Mouse (Mus musculus) yolk sac, embryonic 10.5 days (tissue): Measurements from ENCODE around the gene Olfr1366.
"Not testable (repeated sequence)": the region's sequence is repeated elsewhere in the genome, so short reads cannot be mapped to it uniquely, and the experiment has no call there.

ENCODE experiments used
- DNase-seq: peaks from one replicate; pipeline ENCODE4 v3.0.0-alpha.2; 2017; ENCODE audit warnings: low spot score

Olfr1366 gene

GRCm38 (mm10) chr13:21542708-21543107, at the start of gene Olfr1366:
Gene Olfr1366 (minus strand): TSS chr13:21542808.
- DNase-seq = no peak

DNA sequence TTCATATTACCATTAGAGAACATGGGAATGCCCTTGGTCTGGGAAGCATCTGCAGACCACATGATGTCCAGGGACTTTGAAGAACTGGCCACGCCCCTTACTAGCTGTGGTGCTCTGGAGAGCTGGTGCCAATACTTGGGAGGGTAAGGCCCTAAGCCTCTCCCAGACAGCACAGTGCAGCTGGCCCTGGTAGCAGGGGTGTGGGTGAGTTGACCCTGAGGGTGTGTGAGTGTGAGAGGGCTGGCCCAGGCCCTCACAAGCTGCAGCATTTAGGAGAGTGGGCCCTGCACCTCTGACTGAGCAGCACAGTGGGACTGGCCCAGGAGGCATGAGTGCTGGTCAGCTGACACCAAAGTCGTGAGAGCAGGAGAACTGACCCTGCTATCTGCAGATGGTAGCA, 49.0 kb upstream of the Olfr1366 start:
- DNase-seq = no peak

GRCm38 (mm10) chr13:21581659-21582058, 39.1 kb upstream of the Olfr1366 start, which contains the start of gene Olfr1364:
Gene Olfr1364 (minus strand): TSS chr13:21581759.
- DNase-seq = no peak

DNA sequence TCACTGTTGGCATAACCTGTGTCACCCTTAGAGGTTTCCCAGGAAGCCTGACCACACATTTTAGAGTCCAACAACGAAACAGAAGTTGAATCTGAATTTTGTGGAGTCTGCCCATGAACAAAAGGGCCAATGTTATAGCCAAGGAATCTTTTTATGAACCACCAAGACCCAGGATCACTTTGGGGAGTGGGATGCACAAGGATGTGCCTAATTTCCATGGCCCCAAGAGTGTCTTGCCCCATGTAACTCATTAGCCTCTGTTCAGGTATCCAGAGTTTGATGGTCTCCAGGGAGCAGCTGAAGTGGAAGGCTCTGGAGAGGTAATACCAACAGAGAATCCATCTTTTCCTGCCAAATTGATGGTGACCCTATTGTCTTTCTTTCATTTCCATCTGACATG, 17.2 kb upstream of the Olfr1366 start, which contains the start of gene Olfr1535:
TSS of gene Olfr1535 (minus strand) at position 101 of the 400 bp plus-strand sequence.
- no peak for DNase-seq

GRCm38 (mm10) chr13:21550416-21551110, 8.0 kb upstream of the Olfr1366 start:
- no peak for DNase-seq

- DNase-seq = no peak
Measured at GRCm38 (mm10) chr13:21549487-21549886, 6.9 kb upstream of the Olfr1366 start.

DNA sequence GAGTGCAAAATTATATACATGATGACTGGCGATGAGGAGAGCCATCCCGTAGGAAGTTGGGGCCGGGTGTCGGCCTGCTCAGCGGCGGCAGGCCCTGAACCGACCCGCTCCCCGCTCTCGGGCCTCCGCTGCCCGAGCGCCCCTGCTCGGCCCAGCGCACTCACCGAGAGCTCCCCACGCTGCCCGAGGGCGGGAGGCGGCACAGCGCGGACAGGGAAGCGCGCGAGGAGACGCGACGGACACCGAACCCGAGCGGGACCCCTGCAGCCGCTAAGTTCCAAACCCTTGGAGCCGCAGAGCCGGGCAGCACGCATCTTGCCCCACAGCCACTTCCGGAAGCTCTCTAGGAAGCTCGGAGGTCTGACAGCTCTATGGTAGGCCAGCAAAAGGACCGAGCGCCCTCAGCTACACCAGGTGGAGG, 11.8 kb downstream of the Olfr1366 start, which contains the start of gene Zkscan8:
TSS of gene Zkscan8 (minus strand) at position 340 of the 421 bp plus-strand sequence.
- DNase-seq = peak; percentile 94

DNA sequence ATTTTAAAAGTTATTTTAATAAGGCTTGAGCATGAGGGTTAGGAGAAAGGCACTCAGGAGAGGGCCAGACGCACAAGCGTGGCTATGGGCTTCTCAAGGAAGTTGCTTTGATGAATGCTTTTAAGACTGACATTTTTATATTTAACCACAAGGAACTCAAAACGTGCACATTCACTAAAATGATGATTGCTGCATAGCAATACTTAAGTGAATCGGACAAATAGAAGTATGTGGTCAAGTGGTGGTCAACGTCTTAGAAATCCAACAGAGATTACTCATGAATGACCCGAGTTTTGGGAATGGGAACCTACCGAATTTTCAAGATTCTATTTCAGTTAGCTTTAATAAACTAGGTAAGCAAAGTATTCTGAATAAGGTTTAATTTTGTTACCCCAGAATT, 12.5 kb downstream of the Olfr1366 start:
- no peak for DNase-seq

GRCm38 (mm10) chr13:21506221-21506649, 36.4 kb downstream of the Olfr1366 start:
- peak; percentile 92 for DNase-seq

DNA sequence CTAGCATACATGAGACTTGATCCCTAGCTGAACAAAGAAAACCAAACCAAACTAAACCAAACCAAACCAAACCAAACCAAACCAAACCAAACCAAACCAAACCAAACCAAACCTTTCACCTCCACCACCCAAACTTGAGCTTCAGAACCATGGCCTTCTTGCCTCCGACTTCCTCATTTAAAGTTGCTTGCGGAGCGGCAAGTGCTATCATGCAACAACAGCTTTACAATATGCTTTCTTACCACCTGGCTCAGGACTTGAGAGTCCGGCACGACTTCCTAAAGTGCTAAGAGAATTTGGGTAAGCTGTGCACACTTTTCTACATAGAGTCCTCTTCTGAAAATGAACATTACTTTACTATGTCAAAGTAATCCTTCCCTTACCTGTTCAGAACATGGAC, 40.3 kb downstream of the Olfr1366 start:
- DNase-seq = no peak

DNA sequence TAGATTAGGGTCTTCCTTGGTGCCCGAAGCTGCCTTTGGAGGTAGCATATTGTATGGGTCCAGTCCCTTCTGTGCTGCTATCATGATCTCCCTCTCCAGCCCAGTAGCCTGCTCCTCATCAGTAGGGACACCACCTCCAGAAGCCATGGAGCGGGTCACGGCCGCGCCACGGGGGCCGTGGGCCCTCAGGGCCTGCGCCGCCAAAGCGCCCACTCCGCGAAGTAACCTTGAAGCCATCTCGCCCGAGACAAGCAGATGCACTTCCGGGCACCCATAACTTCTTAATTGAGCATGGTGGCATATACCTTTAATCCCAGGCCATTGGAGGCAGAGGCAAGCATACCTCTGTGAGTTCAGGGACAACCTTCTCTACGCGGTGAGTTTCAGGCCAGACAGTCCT, 41.4 kb downstream of the Olfr1366 start, which contains the start of gene Gm11273:
TSS of gene Gm11273 (minus strand) at position 237 of the 400 bp plus-strand sequence.
- not testable (repeated sequence) for DNase-seq

GRCm38 (mm10) chr13:21495080-21495479, 47.5 kb downstream of the Olfr1366 start, which contains the start of gene AK157302:
Gene AK157302 (plus strand): TSS chr13:21495223.
- DNase-seq = no peak

GRCm38 (mm10) chr13:21492847-21493246, 49.8 kb downstream of the Olfr1366 start:
- no peak for DNase-seq

DNA sequence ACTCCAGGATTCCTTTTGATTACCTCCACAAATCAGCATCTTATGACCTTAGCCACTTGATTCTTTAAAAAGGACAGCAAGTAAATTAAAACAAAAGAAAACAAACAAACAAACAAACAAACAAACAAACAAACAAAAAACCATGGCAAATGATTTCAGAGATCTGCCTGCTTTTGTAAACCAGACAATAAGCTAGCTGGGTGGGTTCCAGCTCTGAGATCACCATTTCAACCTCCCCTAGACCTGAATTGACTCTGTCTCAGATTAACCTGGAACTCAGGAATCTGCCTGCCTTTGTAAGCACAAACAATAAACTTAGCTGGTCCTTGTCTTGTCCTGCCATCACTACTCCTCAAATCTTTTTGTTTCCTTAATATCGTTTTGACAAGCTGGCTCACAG, 55.7 kb downstream of the Olfr1366 start:
- no peak for DNase-seq
